Mouse (Mus musculus) kidney, adult 2 months (tissue): ENCODE data around the gene Marc1.

ENCODE experiments used
- CTCF ChIP-seq: fragments of 200-500 bp; conservative IDR thresholded peaks from 2 replicates; pipeline ENCODE4 v1.5.1; 2011; ENCODE audit warnings: low read depth, mild to moderate bottlenecking, control low read depth, low read length, moderate library complexity, mixed read lengths; ENCODE audit not compliant: insufficient read depth, insufficient read length
- POLR2A ChIP-seq: fragments of 200-500 bp; IDR thresholded peaks from one replicate; pipeline ENCODE4 v1.6.1; 2011; ENCODE audit warnings: low read depth, low read length, control low read depth

- TF ChIP-seq CTCF = no peak
- TF ChIP-seq POLR2A = no peak
These were observed 49.1 kb downstream of the Marc1 start for GRCm38 (mm10) chr1:184761988-184762387.
